Mouse (Mus musculus) G1E (cell line): ENCODE data around the gene Tnfrsf12a. TPM values are rescaled to one million over a fixed set of nuclear protein-coding genes. Genes with fewer than 3 reads are reported as not detected.

Experiments used
- ATAC-seq: 2 replicates; pipeline ENCODE4 v1.8.0; 2016; ENCODE audit warnings: mild to moderate bottlenecking; ENCODE audit not compliant: insufficient number of reproducible peaks, poor library complexity, low FRiP score, severe bottlenecking; ENCODE audit errors: extremely low read depth
- DNase-seq: peaks from one replicate; pipeline ENCODE4 v3.0.0; 2012; ENCODE audit warnings: low spot score
- H3K27me3 ChIP-seq: 2 replicates; pipeline ENCODE4 v1.6.1; 2012; ENCODE audit warnings: mild to moderate bottlenecking, low read length, inconsistent platforms; ENCODE audit not compliant: insufficient read depth
- H3K36me3 ChIP-seq: replicated peaks from 2 replicates; pipeline ENCODE3; 2012; ENCODE audit warnings: mild to moderate bottlenecking, inconsistent platforms
- H3K4me1 ChIP-seq: 2 replicates; pipeline ENCODE4 v1.6.1; 2012; ENCODE audit warnings: low read depth, low read length, inconsistent platforms, mixed read lengths; ENCODE audit not compliant: insufficient read depth
- H3K4me3 ChIP-seq: 2 replicates; pipeline ENCODE4 v1.5.1; 2012; ENCODE audit warnings: low read depth, mild to moderate bottlenecking, inconsistent platforms, low read length, moderate library complexity, mixed read lengths
- H3K9me3 ChIP-seq: replicated peaks from 2 replicates; pipeline ENCODE4 v1.6.1; 2012; ENCODE audit warnings: inconsistent platforms
- CTCF ChIP-seq: IDR thresholded peaks from 2 replicates; pipeline ENCODE4 v1.5.1; 2012; ENCODE audit warnings: low read depth, low read length, inconsistent platforms, mixed read lengths
- GATA1 ChIP-seq: IDR thresholded peaks from 2 replicates; pipeline ENCODE4 v1.6.1; 2012; ENCODE audit warnings: borderline replicate concordance, low read length, inconsistent platforms, mixed read lengths
- GATA2 ChIP-seq: IDR thresholded peaks from 2 replicates; pipeline ENCODE4 v1.6.1; 2012; ENCODE audit warnings: low read depth, low read length, inconsistent platforms, borderline replicate concordance
- POLR2AphosphoS5 ChIP-seq: IDR thresholded peaks from 2 replicates; pipeline ENCODE4 v1.6.1; 2012; ENCODE audit warnings: low read depth, low read length, inconsistent platforms; ENCODE audit not compliant: insufficient replicate concordance
- TAL1 ChIP-seq: conservative IDR thresholded peaks from 2 replicates; pipeline ENCODE4 v1.6.1; 2012; ENCODE audit warnings: low read depth, low read length, inconsistent platforms, mixed read lengths
- polyA plus RNA-seq: library from polyadenylated mRNA; stranded (reverse); fragments of >175 nt; gene quantifications from 2 replicates; pipeline ENCODE4 v1.2.3, GENCODE M21; 2012
- total RNA-seq, 2 experiments: library from RNA; stranded (forward) in 1 of 2; stranded (reverse) in 1 of 2; fragments of 200-1000 nt in 1 of 2; fragments of >200 nt in 1 of 2; fragmentation: Nextera tagmentation in 1 of 2; gene quantifications; 2 replicates each; pipeline ENCODE4 v1.2.3; 2014 to 2017

Gene Tnfrsf12a
- total and polyA plus RNA-seq, 3 experiments, result 1.3 to 5.5 (median 5.0) TPM

DNA sequence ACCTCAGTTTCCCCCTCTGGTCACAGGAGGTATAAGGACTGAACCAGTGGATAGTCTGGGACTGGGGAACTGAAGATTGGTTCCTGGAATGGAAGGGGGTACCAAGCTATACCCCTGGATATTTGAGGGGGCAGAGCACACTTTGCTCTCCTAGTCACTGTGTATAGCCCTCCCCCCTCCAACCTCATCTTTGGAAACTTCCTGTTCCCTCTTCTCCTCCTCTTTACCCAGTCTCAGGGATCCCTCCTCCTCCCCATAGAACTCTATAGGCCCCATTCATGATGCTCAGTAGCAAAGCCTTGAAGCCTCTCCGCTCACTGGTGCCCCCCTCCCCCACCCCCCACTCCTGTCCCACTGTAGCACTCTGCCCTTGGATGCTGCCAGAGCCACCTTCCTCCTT lies 42.2 kb upstream of the Tnfrsf12a start:
- no peaks in the 10 kb centered on the region for H3K9me3 ChIP-seq
- H3K36me3 ChIP-seq, result no peaks in the 10 kb centered on the region
- ATAC-seq, result no peak
- no peak overlapping the region for H3K4me3 ChIP-seq
- TF ChIP-seq GATA2 (no peak), TAL1 (no peak), GATA1 (no peak), CTCF (no peak), POLR2AphosphoS5 (no peak)
- H3K27me3 ChIP-seq, result peaks cover 43% of the 10 kb centered on the region
- no peak for DNase-seq
- no peaks in the 10 kb centered on the region for H3K4me1 ChIP-seq

DNA sequence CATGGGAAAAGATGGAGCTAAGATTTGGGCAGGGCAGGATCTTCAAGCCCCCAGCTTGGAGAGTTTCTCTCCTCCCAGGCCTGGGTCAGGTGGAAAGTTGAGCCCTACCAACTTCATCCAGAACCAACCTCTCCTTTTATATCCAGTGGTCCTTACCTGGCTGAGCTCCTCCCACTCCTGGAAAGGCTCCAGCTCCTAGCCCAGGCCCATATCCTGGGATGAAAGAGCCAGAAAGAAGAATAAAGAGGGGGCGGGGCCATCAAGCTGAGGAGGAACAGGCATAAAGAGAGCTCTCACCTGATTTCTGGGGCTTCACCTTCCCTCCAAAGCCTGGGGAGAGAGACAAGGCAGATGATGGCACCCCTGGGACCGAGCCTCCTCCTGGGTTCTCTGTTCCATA lies 39.7 kb upstream of the Tnfrsf12a start:
- DNase-seq (no peak), ATAC-seq (no peak)
- Histone ChIP-seq H3K9me3 (no peaks in the 10 kb centered on the region), H3K27me3 (peaks cover 55% of the 10 kb centered on the region), H3K4me3 (no peak overlapping the region), H3K4me1 (no peaks in the 10 kb centered on the region), H3K36me3 (no peaks in the 10 kb centered on the region)
- no peak for TF ChIP-seq CTCF
- no peak for TF ChIP-seq TAL1
- no peak for TF ChIP-seq GATA2
- no peak for TF ChIP-seq GATA1
- TF ChIP-seq POLR2AphosphoS5, result no peak

DNA sequence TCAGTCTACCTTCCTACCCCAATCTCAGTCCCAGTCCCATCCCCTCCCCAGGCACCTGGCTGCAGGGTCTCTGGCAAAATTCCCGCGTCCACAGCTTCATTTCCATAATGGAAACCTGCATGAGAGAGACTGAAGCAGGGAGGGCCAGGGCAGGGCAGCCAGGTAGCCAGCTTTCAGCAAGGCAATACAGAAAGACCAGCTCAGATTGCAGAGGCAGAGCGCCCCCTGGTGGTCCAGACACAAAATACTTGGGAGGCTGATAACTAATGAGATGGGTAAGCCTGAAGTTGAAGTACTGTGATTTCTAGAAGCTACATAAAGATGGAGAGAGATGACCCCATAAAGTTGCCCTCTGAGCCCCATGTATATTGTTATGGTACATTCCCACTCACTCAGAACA lies 28.9 kb upstream of the Tnfrsf12a start:
- TF ChIP-seq GATA1 (no peak), CTCF (peak; percentile 75)
- Histone ChIP-seq H3K36me3 (no peaks in the 10 kb centered on the region), H3K27me3 (peaks cover 35% of the 10 kb centered on the region), H3K9me3 (no peaks in the 10 kb centered on the region), H3K4me1 (peaks cover 2% of the 10 kb centered on the region; the same call in 1 of the 2 replicates), H3K4me3 (no peak overlapping the region)
- peak; percentile 56 for DNase-seq
- peak; percentile 54; the same call in 1 of the 2 replicates for ATAC-seq

DNA sequence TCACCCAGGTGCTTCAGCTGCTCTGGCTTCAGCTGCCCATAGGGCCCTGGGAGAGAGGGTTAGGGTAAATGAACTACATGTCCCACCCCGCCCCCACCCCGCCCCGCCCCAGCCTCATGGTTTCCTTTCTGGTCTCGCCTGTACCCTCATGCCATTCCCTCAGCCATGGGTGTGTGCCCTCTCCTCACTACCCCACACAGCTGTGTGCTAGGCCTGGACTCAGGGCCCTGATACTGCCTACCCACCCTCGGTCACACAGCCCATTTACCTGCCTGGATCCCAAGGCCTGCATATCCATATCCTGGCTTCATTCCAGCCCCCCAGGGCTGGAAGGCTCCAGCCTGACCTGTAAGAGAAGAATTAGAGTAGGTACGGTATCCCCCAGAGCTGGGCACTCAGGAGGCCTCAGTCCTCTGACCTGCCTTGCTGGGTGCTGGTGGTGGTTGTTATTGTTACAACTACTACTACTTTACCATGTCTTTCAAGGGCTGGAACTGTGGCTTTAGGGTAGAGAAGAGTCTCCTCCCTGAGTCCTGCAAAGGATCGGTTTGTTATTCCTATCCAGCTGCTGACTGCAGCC lies 28.3 kb upstream of the Tnfrsf12a start:
- no peak for ATAC-seq
- no peak for DNase-seq
- Histone ChIP-seq H3K27me3 (peaks cover 40% of the 10 kb centered on the region), H3K4me1 (peaks cover 2% of the 10 kb centered on the region; the same call in 1 of the 2 replicates), H3K9me3 (no peaks in the 10 kb centered on the region), H3K4me3 (no peak overlapping the region), H3K36me3 (no peaks in the 10 kb centered on the region)
- no peak for TF ChIP-seq CTCF
- TF ChIP-seq TAL1, result no peak
- TF ChIP-seq POLR2AphosphoS5, result no peak
- no peak for TF ChIP-seq GATA2
- TF ChIP-seq GATA1, result no peak

DNA sequence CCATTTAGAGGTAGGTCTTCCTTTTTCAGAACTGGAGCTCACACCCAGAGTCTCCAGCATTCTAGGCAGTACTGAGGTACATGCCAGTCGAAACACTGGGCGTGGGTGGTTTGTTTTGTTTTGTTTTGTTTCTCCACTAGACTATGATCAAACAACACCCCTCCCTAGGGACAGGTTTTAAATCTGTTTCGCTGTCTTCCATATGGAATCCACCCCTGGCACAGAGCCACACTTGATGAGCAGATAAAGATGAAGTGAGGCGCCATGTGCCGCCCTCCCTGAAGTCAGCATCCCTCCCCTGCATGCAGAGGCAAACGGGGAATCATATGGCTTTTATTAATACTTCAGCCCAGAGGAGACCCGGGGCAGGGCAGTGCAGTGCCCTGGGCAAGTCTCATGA lies 27.5 kb upstream of the Tnfrsf12a start:
- Histone ChIP-seq H3K36me3 (no peaks in the 10 kb centered on the region), H3K4me3 (no peak overlapping the region), H3K9me3 (no peaks in the 10 kb centered on the region), H3K27me3 (peaks cover 39% of the 10 kb centered on the region), H3K4me1 (peaks cover 9% of the 10 kb centered on the region)
- no peak for DNase-seq
- no peak for ATAC-seq
- TF ChIP-seq POLR2AphosphoS5, result no peak
- no peak for TF ChIP-seq GATA2
- no peak for TF ChIP-seq CTCF
- no peak for TF ChIP-seq TAL1

DNA sequence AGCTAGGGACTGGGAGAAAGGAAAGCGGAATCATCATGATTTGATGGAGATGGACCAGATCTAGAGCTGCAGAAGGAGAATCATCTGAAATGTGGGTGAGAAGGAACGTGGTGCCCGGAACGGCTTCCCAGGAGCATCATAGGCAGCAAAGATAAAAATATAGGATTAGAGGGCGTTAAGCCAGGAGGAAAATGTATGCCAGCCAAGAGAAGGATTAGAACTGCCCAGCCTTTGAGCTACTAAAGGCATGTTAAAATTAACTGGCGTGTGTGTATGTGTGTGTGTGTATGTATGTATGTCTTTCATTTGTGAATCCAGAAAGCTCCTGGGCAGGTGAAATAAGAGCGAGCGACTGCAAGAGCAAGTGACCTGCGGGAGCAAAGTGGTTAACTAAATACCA lies 26.0 kb upstream of the Tnfrsf12a start:
- H3K9me3 ChIP-seq, result no peaks in the 10 kb centered on the region
- peaks cover 17% of the 10 kb centered on the region for H3K4me1 ChIP-seq
- no peak for TF ChIP-seq POLR2AphosphoS5
- TF ChIP-seq GATA1, result no peak
- TF ChIP-seq CTCF, result no peak
- no peak for TF ChIP-seq TAL1
- TF ChIP-seq GATA2, result no peak
- H3K27me3 ChIP-seq, result peaks cover 49% of the 10 kb centered on the region
- no peaks in the 10 kb centered on the region for H3K36me3 ChIP-seq
- no peak for ATAC-seq
- H3K4me3 ChIP-seq, result no peak overlapping the region
- no peak for DNase-seq

DNA sequence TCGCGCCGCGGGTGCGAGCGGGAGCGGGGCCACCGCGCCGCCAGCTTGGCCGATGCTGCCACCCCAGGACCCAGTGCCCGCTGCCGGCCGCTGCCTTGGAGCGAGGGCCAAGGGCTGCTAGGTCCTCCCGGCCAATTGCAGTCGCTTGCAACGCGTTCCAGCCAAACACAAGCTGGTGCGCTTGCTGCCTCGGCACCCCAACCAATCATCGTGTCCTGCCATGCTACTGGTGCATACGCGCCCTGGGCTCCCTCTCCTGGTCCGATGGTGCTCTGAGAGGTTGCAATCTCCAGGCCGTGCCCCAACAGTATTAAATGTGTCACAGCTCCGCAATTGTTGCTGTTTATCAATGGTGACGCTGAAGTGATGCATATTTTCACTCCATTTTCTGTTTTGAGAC lies 22.8 kb upstream of the Tnfrsf12a start:
- H3K27me3 ChIP-seq, result peaks cover 62% of the 10 kb centered on the region
- H3K4me3 ChIP-seq, result peak overlapping the region; percentile 75
- TF ChIP-seq GATA2 (no peak), GATA1 (no peak), POLR2AphosphoS5 (no peak), TAL1 (no peak), CTCF (no peak)
- DNase-seq (peak; percentile 89), ATAC-seq (peak; percentile 100)
- H3K9me3 ChIP-seq, result no peaks in the 10 kb centered on the region
- no peaks in the 10 kb centered on the region for H3K36me3 ChIP-seq
- H3K4me1 ChIP-seq, result peaks cover 16% of the 10 kb centered on the region
